ENCODE assay signal across 8 mouse cellular contexts in genomic region chr16:4213799-4214551, GRCm38 (mm10). TPM values are rescaled to one million over a fixed set of nuclear protein-coding genes. Genes with fewer than 3 reads are reported as not detected.
DNase-seq lines count a peak whose midpoint lies in the region; ATAC-seq and TF ChIP-seq lines count a peak whose summit lies in the region.

Gene Crebbp, minus strand, starts transcription at chr16:4213997.

- peak within 1 kb of the TSS; percentile 66 for H3K4me3 ChIP-seq in C2C12 (ENCODE audit: insufficient read depth, poor library complexity, severe bottlenecking)
- H3K4me3 ChIP-seq in erythroblast, embryonic 14.5 days (replicated peaks), result peak within 1 kb of the TSS; percentile 78
- peak within 1 kb of the TSS; percentile 99 for H3K4me3 ChIP-seq in heart, embryonic 13.5 days
- H3K4me3 ChIP-seq in liver, embryonic 12.5 days, result peak within 1 kb of the TSS; percentile 95
- H3K4me3 ChIP-seq in stomach, embryonic 15.5 days (replicated peaks), result peak within 1 kb of the TSS; percentile 93

- H3K36me3 ChIP-seq in C2C12 (ENCODE audit: control insufficient read depth, insufficient read depth), result peaks cover 3% of the 10 kb centered on the region
- peaks cover 9% of the 10 kb centered on the region for H3K36me3 ChIP-seq in erythroblast, embryonic 14.5 days (ENCODE audit: control insufficient read depth)
- H3K36me3 ChIP-seq in heart, embryonic 13.5 days, result no peaks in the 10 kb centered on the region
- H3K36me3 ChIP-seq in liver, embryonic 12.5 days, result peaks cover 2% of the 10 kb centered on the region
- H3K36me3 ChIP-seq in stomach, embryonic 15.5 days, result no peaks in the 10 kb centered on the region

- no peaks in the 10 kb centered on the region for H3K9me3 ChIP-seq in erythroblast, embryonic 14.5 days (ENCODE audit: control insufficient read depth, low read length)
- H3K9me3 ChIP-seq in heart, embryonic 13.5 days, result no peaks in the 10 kb centered on the region
- no peaks in the 10 kb centered on the region for H3K9me3 ChIP-seq in liver, embryonic 12.5 days (replicated peaks)
- H3K9me3 ChIP-seq in stomach, embryonic 15.5 days, result no peaks in the 10 kb centered on the region

- H3K79me2 ChIP-seq in C2C12 (ENCODE audit: control insufficient read depth, insufficient read depth), result peaks cover 43% of the 10 kb centered on the region

- H3K4me2 ChIP-seq in heart, embryonic 13.5 days, result peak within 1 kb of the TSS; percentile 86
- H3K4me2 ChIP-seq in liver, embryonic 12.5 days, result peak within 1 kb of the TSS; percentile 98
- peak within 1 kb of the TSS; percentile 87 for H3K4me2 ChIP-seq in stomach, embryonic 15.5 days

- H3K79me3 ChIP-seq in C2C12 (ENCODE audit: low read depth), result peaks cover 39% of the 10 kb centered on the region

- peak; percentile 97 for DNase-seq in brain, embryonic 14.5 days (ENCODE audit: low read depth)
- DNase-seq in kidney, postnatal 10 days, result peak; percentile 97
- peak; percentile 84 to 89 for DNase-seq in natural killer cell, adult 2 months (ENCODE audit: low spot score in 2 of 2)

- H3K9ac ChIP-seq in heart, embryonic 13.5 days, result peak within 1 kb of the TSS; percentile 98
- peak within 1 kb of the TSS; percentile 89 for H3K9ac ChIP-seq in liver, embryonic 12.5 days
- peak within 1 kb of the TSS; percentile 97 for H3K9ac ChIP-seq in stomach, embryonic 15.5 days

- peak; percentile 86 for TF ChIP-seq POLR2A in brain, embryonic 14.5 days (IDR thresholded peaks at IDR 0.05; ENCODE audit: borderline replicate concordance, extremely low read depth, insufficient read depth, insufficient read length, poor library complexity, severe bottlenecking)

- H3K4me1 ChIP-seq in erythroblast, embryonic 14.5 days (ENCODE audit: control insufficient read depth), result peaks cover 37% of the 10 kb centered on the region
- peaks cover 34% of the 10 kb centered on the region for H3K4me1 ChIP-seq in heart, embryonic 13.5 days
- peaks cover 30% of the 10 kb centered on the region for H3K4me1 ChIP-seq in liver, embryonic 12.5 days
- peaks cover 17% of the 10 kb centered on the region for H3K4me1 ChIP-seq in stomach, embryonic 15.5 days

- H3ac ChIP-seq in C2C12 (ENCODE audit: control insufficient read depth, insufficient read length, low read depth), result peak within 1 kb of the TSS; percentile 92

- ATAC-seq in heart, embryonic 13.5 days (ENCODE audit: extremely low read depth, insufficient number of reproducible peaks, low FRiP score, low TSS enrichment), result peak; percentile 85
- peak; percentile 89 for ATAC-seq in liver, embryonic 12.5 days
- ATAC-seq in stomach, embryonic 15.5 days (ENCODE audit: insufficient read depth, low FRiP score, low read depth), result peak; percentile 91

- peak within 1 kb of the TSS; percentile 98 for H3K27ac ChIP-seq in heart, embryonic 13.5 days (replicated peaks)
- peak within 1 kb of the TSS; percentile 89 for H3K27ac ChIP-seq in liver, embryonic 12.5 days
- H3K27ac ChIP-seq in stomach, embryonic 15.5 days, result peak within 1 kb of the TSS; percentile 99

- under 1% methylated on average over 83 of the region's 92 CpGs for WGBS in heart, embryonic 13.5 days
- WGBS in liver, embryonic 12.5 days (ENCODE audit: insufficient replicate concordance), result 1% methylated on average over 66 of the region's 92 CpGs
- WGBS in stomach, embryonic 15.5 days, result under 1% methylated on average over 86 of the region's 92 CpGs

- no peak for TF ChIP-seq CTCF in C2C12 (IDR thresholded peaks at IDR 0.05; ENCODE audit: control insufficient read depth, insufficient read depth, insufficient read length)
- no peak for TF ChIP-seq CTCF in brain, embryonic 14.5 days (IDR thresholded peaks at IDR 0.05; ENCODE audit: borderline replicate concordance, extremely low read depth, insufficient read depth, insufficient read length)

- no peaks in the 10 kb centered on the region for H3K27me3 ChIP-seq in C2C12 (ENCODE audit: control insufficient read depth, insufficient read depth, insufficient read length)
- peaks cover 46% of the 10 kb centered on the region for H3K27me3 ChIP-seq in erythroblast, embryonic 14.5 days (ENCODE audit: control insufficient read depth)
- peaks cover 18% of the 10 kb centered on the region for H3K27me3 ChIP-seq in heart, embryonic 13.5 days (replicated peaks)
- H3K27me3 ChIP-seq in liver, embryonic 12.5 days (replicated peaks), result peaks cover 30% of the 10 kb centered on the region
- H3K27me3 ChIP-seq in stomach, embryonic 15.5 days (replicated peaks), result no peaks in the 10 kb centered on the region

TF ChIP-seq in C2C12, 6 proteins besides CTCF, POLR2A, EP300 and RAD21:
- peak; percentile 21 for TF ChIP-seq MAX (IDR thresholded peaks at IDR 0.05)
- no peak for TF ChIP-seq USF1 (IDR thresholded peaks at IDR 0.05; ENCODE audit: low read depth)
- no peak for TF ChIP-seq MYOG (IDR thresholded peaks at IDR 0.05; ENCODE audit: control insufficient read depth, extremely low read depth, insufficient read length)

RNA-seq across cellular contexts. Expression of gene Crebbp, which starts in this region (rescaled TPM):
- 8.2 TPM for polyA plus RNA-seq in C2C12 (2012; fragmentation: generic; extraction: Trizol)
- polyA plus RNA-seq in brain, embryonic 14.5 days (2012; rRNA removed), result 14.0 and 42.0 TPM in 2 replicates
- polyA plus RNA-seq in erythroblast, embryonic 14.5 days (2012), result 1.2 and 1.5 TPM in 2 replicates
- 20.9 and 21.1 TPM in 2 replicates for polyA plus RNA-seq in heart, embryonic 13.5 days (2015; fragmentation: Nextera tagmentation; extraction: Ambion mirVana)
- polyA plus RNA-seq in liver, embryonic 12.5 days (2016; fragmentation: Nextera tagmentation; extraction: Ambion mirVana), result 11.6 and 12.1 TPM in 2 replicates
- polyA plus RNA-seq in stomach, embryonic 15.5 days (2015; fragmentation: Nextera tagmentation; extraction: Ambion mirVana), result 28.7 and 30.8 TPM in 2 replicates

Comparison
In these comparisons a context has a peak if more than half of its experiments do, and no peak if none do; other contexts are left out.
1. Peak in every context shown above with its lines: DNase-seq, ATAC-seq, H3K4me3 ChIP-seq and H3K27ac ChIP-seq.